8 mouse cellular contexts compared by ENCODE assay signal in genomic region chr6:4903325-4904054, GRCm38 (mm10). TPM values are rescaled to one million over a fixed set of nuclear protein-coding genes. Genes with fewer than 3 reads are reported as not detected.
DNase-seq lines count a peak whose midpoint lies in the region; ATAC-seq and TF ChIP-seq lines count a peak whose summit lies in the region.

No protein-coding gene starts in this region.

- H3K9me3 ChIP-seq in forebrain, postnatal 0 days (ENCODE audit: low read length), result no peaks in the 10 kb centered on the region
- H3K9me3 ChIP-seq in hindbrain, embryonic 10.5 days, result no peaks in the 10 kb centered on the region

- peak; percentile 80 for ATAC-seq in forebrain, postnatal 0 days
- no peak for ATAC-seq in monocyte, adult 5-6 weeks (replicated peaks; ENCODE audit: insufficient number of reproducible peaks, low FRiP score, low TSS enrichment, poor library complexity, severe bottlenecking)

- H3K4me1 ChIP-seq in cerebellum, adult 2 months (ENCODE audit: control insufficient read depth, insufficient read depth, low read length), result no peaks in the 10 kb centered on the region
- H3K4me1 ChIP-seq in forebrain, postnatal 0 days (ENCODE audit: insufficient read depth), result peaks cover 5% of the 10 kb centered on the region; the same call in 1 of the 2 replicates
- peaks cover 39% of the 10 kb centered on the region for H3K4me1 ChIP-seq in hindbrain, embryonic 10.5 days (replicated peaks)

- H3K27ac ChIP-seq in cerebellum, adult 2 months (ENCODE audit: insufficient read depth, low read length), result peak overlapping the region; percentile 93
- peak overlapping the region; percentile 93 for H3K27ac ChIP-seq in forebrain, postnatal 0 days (ENCODE audit: low read depth, low read length)
- H3K27ac ChIP-seq in hindbrain, embryonic 10.5 days, result peak overlapping the region; percentile 99

- peak overlapping the region; percentile 75 for H3K4me2 ChIP-seq in forebrain, postnatal 0 days (ENCODE audit: low read depth)

- peak; percentile 40; the same call in 1 of the 2 replicates for TF ChIP-seq POLR2A in cerebellum, adult 2 months (IDR thresholded peaks at IDR 0.05; ENCODE audit: borderline replicate concordance, insufficient read depth, low read length)

- H3K4me3 ChIP-seq in cerebellum, adult 2 months (replicated peaks; ENCODE audit: insufficient read depth, low read depth, low read length), result peak overlapping the region; percentile 100
- peak overlapping the region; percentile 66 for H3K4me3 ChIP-seq in forebrain, postnatal 0 days (ENCODE audit: low read depth, low read length)
- H3K4me3 ChIP-seq in hindbrain, embryonic 10.5 days, result peak overlapping the region; percentile 67

- H3K36me3 ChIP-seq in forebrain, postnatal 0 days (ENCODE audit: insufficient read depth), result no peaks in the 10 kb centered on the region
- peaks cover 21% of the 10 kb centered on the region; the same call in 1 of the 2 replicates for H3K36me3 ChIP-seq in hindbrain, embryonic 10.5 days

- peak; percentile 53 to 64 for DNase-seq in adrenal gland, adult 18-20 months (ENCODE audit: low spot score in 2 of 2)
- DNase-seq in cerebellum, adult 2 months, result peak; percentile 79 to 83
- DNase-seq in forebrain, postnatal 0 days, result peak; percentile 72
- peak; percentile 80 for DNase-seq in hindbrain, embryonic 10.5 days (ENCODE audit: low spot score)
- peak; percentile 33 to 50 for DNase-seq in layer of hippocampus, postnatal 14 days (ENCODE audit: low spot score in 2 of 2)
- peak; percentile 56 for DNase-seq in lung, postnatal 10 days
- peak; percentile 61 for DNase-seq in ovary, postnatal 36 days (ENCODE audit: low spot score)

- no peak for TF ChIP-seq CTCF in cerebellum, adult 2 months (IDR thresholded peaks at IDR 0.05; ENCODE audit: borderline replicate concordance, insufficient read depth, low read depth, low read length)
- no peak for TF ChIP-seq CTCF in forebrain, postnatal 0 days (IDR thresholded peaks at IDR 0.05; ENCODE audit: low read depth)

- WGBS in cerebellum, adult 2 months, result under 1% methylated on average over 59 of the region's 77 CpGs
- WGBS in forebrain, postnatal 0 days, result 1% methylated on average over 54 of the region's 77 CpGs
- under 1% methylated on average over 61 of the region's 77 CpGs for WGBS in hindbrain, embryonic 10.5 days

- H3K27me3 ChIP-seq in cerebellum, adult 2 months (ENCODE audit: control insufficient read depth, insufficient read depth, low read length), result no peaks in the 10 kb centered on the region
- no peaks in the 10 kb centered on the region for H3K27me3 ChIP-seq in forebrain, postnatal 0 days (ENCODE audit: insufficient read depth, low read length)
- no peaks in the 10 kb centered on the region for H3K27me3 ChIP-seq in hindbrain, embryonic 10.5 days (ENCODE audit: insufficient read depth, poor library complexity, severe bottlenecking)

- peak overlapping the region; percentile 98 for H3K9ac ChIP-seq in forebrain, postnatal 0 days

RNA-seq across cellular contexts. Expression of gene Ppp1r9a, which starts 0.8 kb away (rescaled TPM):
- 10 to 100 TPM; 34.7 to 41.8 TPM for total RNA-seq in adrenal gland, adult 18-20 months (2021)
- 34.1 and 34.9 TPM in 2 replicates for polyA plus RNA-seq in cerebellum, adult 2 months (2012; rRNA removed)
- 59.1 and 85.5 TPM in 2 replicates for total RNA-seq in forebrain, postnatal 0 days (2014; rRNA removed)
- 19.3 and 39.1 TPM in 2 replicates for polyA plus RNA-seq in forebrain, postnatal 0 days (2015; fragmentation: Nextera tagmentation; extraction: Ambion mirVana)
- 19.0 and 19.2 TPM in 2 replicates for polyA plus RNA-seq in hindbrain, embryonic 10.5 days (2016; fragmentation: Nextera tagmentation; extraction: Ambion mirVana)
- total RNA-seq in layer of hippocampus, postnatal 14 days (2021), result 100 to 1,000 TPM; 111 to 117 TPM
- total RNA-seq in monocyte, adult 5-6 weeks (2017), result 0.32 to 2.5 TPM (median 2.4 TPM) in 3 replicates

Comparison
In these comparisons a context has a peak if more than half of its experiments do, and no peak if none do; other contexts are left out.
1. RNA of gene Ppp1r9a, which starts 0.8 kb away (total RNA-seq): 111 to 117 TPM in layer of hippocampus, postnatal 14 days, 59.1 to 85.5 TPM in forebrain, postnatal 0 days and 34.7 to 41.8 TPM in adrenal gland, adult 18-20 months; 0.32 to 2.5 TPM in monocyte, adult 5-6 weeks; every median in the first group is over 10 times any median in the second.
2. Peak in every context shown above with its lines, with median percentiles within 50 percentile points of each other: DNase-seq, H3K27ac ChIP-seq and H3K4me3 ChIP-seq.